Mouse (Mus musculus) heart, embryonic 15.5 days (tissue): ENCODE results near the gene Gm10197. TPM values are rescaled to one million over a fixed set of nuclear protein-coding genes. Genes with fewer than 3 reads are reported as not detected.

Experiments
- ATAC-seq: fragments of 200-750 bp; cut with Nextera tagmentation; replicated peaks from 2 replicates; pipeline ENCODE4 v1.8.0; 2017; ENCODE audit warnings: low read depth, moderate TSS enrichment; ENCODE audit not compliant: insufficient number of reproducible peaks, insufficient read depth, low FRiP score
- H3K27ac ChIP-seq: fragments of 300-500 bp; sonication (generic); 2 replicates; pipeline ENCODE4 v1.5.1; 2015; ENCODE audit warnings: mild to moderate bottlenecking, inconsistent platforms
- H3K27me3 ChIP-seq: fragments of 300-500 bp; sonication (generic); 2 replicates; pipeline ENCODE4 v1.6.1; 2015; ENCODE audit warnings: inconsistent platforms
- H3K36me3 ChIP-seq: fragments of 300-500 bp; sonication (generic); 2 replicates; pipeline ENCODE4 v1.6.1; 2015; ENCODE audit warnings: mild to moderate bottlenecking, inconsistent platforms
- H3K4me1 ChIP-seq: fragments of 300-500 bp; sonication (generic); replicated peaks from 2 replicates; pipeline ENCODE4 v1.6.1; 2015; ENCODE audit warnings: inconsistent platforms
- H3K4me2 ChIP-seq: fragments of 300-500 bp; sonication (generic); 2 replicates; pipeline ENCODE4 v1.6.1; 2015; ENCODE audit warnings: inconsistent platforms, mild to moderate bottlenecking, moderate library complexity
- H3K4me3 ChIP-seq: fragments of 300-500 bp; sonication (generic); 2 replicates; pipeline ENCODE4 v1.5.1; 2015; ENCODE audit warnings: mild to moderate bottlenecking, inconsistent platforms
- H3K9ac ChIP-seq: fragments of 300-500 bp; sonication (generic); 2 replicates; pipeline ENCODE4 v1.6.1; 2015; ENCODE audit warnings: mild to moderate bottlenecking, inconsistent platforms
- H3K9me3 ChIP-seq: fragments of 300-500 bp; sonication (generic); replicated peaks from 2 replicates; pipeline ENCODE4 v1.6.1; 2016; ENCODE audit warnings: inconsistent platforms
- WGBS: fragments of 180-500 bp; shearing (Covaris S2); methylation state at CpG from one replicate; pipeline ENCODE4 v1.1.7; 2015; ENCODE audit warnings: mixed read lengths; 5-methylcytosine and 5-hydroxymethylcytosine counted together
- polyA plus RNA-seq: library from polyadenylated mRNA; unstranded; fragments of >200 nt; fragmentation: Nextera tagmentation; extraction: Ambion mirVana; gene quantifications from 2 replicates; pipeline ENCODE4 v1.2.1, GENCODE M21; 2015

The Gm10197 gene
- polyA plus RNA-seq, 1 experiment from 2014 or later = not detected

DNA sequence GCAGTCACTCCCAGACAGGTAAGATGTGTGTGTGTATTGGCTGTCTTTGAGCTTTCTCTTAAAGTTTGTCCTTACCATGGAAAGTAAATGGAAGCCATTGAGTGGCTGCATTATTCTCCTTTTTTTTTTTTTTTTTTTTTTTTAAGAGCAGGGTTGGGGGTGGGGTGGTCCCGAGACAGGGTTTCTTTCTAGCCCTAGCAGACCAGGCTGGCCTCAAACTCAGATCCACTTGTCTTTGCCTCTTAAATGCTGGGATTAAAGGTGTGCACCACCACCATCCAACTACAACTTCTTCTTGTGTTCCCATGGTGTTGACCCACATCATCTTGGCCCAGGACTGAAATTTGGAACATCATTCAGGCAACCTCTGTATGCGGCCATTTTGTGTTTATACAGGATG lies 2.0 kb upstream of the Gm10197 start:
- H3K9me3 ChIP-seq = no peaks in the 10 kb centered on the region
- 84% methylated on average over 2 of the region's 2 CpGs for WGBS
- H3K36me3 ChIP-seq = peaks cover 49% of the 10 kb centered on the region
- no peak overlapping the region for H3K9ac ChIP-seq
- H3K4me1 ChIP-seq = peaks cover 14% of the 10 kb centered on the region
- H3K27ac ChIP-seq = no peak overlapping the region
- no peaks in the 10 kb centered on the region for H3K27me3 ChIP-seq
- no peak for ATAC-seq
- H3K4me3 ChIP-seq = no peak overlapping the region
- H3K4me2 ChIP-seq = no peak overlapping the region

DNA sequence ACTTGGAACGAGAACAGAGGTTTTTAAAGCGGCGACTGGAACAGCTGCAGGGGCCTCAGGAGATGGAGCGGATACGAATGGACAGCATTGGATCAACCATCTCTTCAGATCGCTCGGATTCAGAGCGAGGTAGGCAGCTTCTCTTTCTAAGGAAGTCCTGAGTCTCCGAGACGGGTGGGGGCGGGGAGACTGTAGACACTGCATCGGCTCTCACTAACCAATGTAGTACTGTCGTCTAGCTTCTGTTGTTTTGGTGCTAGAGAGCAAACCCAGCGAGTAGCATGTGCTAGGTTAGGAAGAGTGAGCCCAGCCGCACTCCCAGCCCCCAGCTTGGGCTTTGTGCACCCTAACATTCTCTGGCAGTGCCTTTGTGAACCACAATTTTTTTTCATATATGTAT lies 1.3 kb downstream of the Gm10197 start:
- Histone ChIP-seq H3K27ac (no peak overlapping the region), H3K4me1 (peaks cover 29% of the 10 kb centered on the region), H3K4me3 (no peak overlapping the region), H3K9ac (no peak overlapping the region), H3K36me3 (peaks cover 33% of the 10 kb centered on the region), H3K4me2 (no peak overlapping the region), H3K27me3 (no peaks in the 10 kb centered on the region), H3K9me3 (no peaks in the 10 kb centered on the region)
- ATAC-seq = no peak
- WGBS = 76% methylated on average over 15 of the region's 15 CpGs

DNA sequence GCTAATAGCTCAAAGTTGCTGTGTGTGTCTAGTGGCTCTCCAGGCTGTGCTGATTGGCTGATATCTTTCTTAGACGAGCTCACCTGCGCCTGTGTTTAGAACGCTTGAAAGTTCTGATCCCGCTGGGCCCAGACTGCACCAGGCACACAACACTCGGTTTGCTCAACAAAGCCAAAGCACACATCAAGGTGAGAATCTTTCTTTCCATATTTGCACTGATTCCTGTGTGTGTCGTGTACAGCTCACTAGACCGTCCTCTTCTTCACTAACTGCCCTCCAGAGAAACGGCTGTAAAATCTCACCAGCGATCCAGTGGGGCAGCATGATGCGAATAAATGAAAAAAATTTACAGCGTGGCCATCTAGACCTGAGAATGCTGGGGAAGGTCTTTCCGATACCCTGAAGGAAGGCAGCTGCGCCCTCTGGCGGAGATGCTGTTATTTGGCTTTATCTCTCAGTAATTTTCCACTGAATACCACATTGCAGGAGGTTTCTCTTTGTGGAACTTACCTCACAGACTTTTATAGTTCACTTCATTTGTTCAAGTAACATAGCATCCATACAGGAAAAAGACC lies 2.0 kb downstream of the Gm10197 start:
- Histone ChIP-seq H3K27ac (no peak overlapping the region), H3K9ac (no peak overlapping the region), H3K4me3 (no peak overlapping the region), H3K36me3 (peaks cover 27% of the 10 kb centered on the region), H3K4me1 (peaks cover 35% of the 10 kb centered on the region), H3K27me3 (no peaks in the 10 kb centered on the region), H3K9me3 (no peaks in the 10 kb centered on the region), H3K4me2 (peak overlapping the region; percentile 4)
- ATAC-seq = no peak
- WGBS = 29% methylated on average over 14 of the region's 14 CpGs

DNA sequence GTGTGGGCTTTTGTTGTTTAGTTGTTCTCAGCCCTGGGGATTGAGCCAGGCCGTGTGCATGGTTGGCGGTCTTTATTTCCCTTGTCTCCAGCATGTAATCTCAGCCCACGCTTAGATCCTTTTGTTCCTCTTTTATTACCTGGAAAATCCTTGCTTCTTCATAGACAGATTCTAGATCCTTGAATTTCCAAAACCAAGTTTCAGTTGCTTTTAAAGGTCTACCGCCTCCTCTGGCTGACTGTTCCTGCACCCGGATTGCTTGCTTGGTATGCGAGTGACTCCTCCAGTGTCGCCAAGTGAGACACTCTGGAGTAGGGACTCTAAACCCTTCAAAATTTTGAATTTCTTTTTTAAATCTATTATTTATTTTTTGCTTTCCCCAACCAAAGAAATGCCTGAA lies 4.7 kb downstream of the Gm10197 start:
- H3K27me3 ChIP-seq = no peaks in the 10 kb centered on the region
- ATAC-seq = no peak

DNA sequence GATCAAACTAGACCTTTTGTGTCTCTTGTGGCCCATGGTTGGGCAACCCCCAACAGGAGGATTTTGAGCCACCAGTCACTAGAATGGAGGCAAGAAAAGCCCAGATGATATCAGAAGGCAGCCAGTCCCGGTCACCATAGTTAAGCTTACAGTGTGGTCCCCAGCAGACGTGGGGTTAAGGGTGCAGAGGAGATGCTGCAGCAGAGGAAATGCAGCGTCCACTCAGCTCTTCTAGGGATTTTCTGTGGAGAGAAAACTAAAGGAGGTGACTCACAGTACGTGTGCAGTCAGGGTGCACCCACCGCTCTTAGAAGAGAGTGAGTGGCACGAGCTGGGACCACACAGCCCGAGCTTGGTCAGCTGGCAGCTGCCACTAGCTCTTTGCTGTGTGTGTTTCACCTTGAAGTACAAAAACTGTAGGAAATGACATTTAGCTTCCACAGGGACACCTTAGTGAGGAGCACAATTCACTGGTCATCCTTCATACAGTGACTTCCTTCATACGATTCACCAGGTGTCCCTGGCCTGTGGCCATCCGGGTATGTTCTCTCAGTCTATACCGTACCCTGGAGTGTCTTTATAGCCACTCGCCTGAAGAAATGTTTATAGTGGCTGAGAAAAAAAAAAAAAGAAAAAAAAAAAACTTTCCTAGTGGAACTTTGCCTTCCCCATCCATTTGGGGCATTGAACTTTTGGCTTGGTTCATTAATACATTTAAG lies 5.3 kb downstream of the Gm10197 start:
- H3K9ac ChIP-seq = no peak overlapping the region
- 69% methylated on average over 11 of the region's 11 CpGs for WGBS
- peaks cover 1% of the 10 kb centered on the region; the same call in 1 of the 2 replicates for H3K36me3 ChIP-seq
- ATAC-seq = no peak
- no peaks in the 10 kb centered on the region for H3K27me3 ChIP-seq
- H3K9me3 ChIP-seq = no peaks in the 10 kb centered on the region
- no peak overlapping the region for H3K27ac ChIP-seq
- H3K4me2 ChIP-seq = no peak overlapping the region
- peaks cover 36% of the 10 kb centered on the region for H3K4me1 ChIP-seq
- H3K4me3 ChIP-seq = no peak overlapping the region

More for the DNA sequence above, 4.7 kb downstream of the Gm10197 start:
- Histone ChIP-seq H3K9ac (no peak overlapping the region), H3K36me3 (peaks cover 7% of the 10 kb centered on the region; the same call in 1 of the 2 replicates), H3K4me2 (no peak overlapping the region), H3K4me1 (peaks cover 36% of the 10 kb centered on the region), H3K9me3 (no peaks in the 10 kb centered on the region), H3K4me3 (no peak overlapping the region), H3K27ac (no peak overlapping the region)
- 87% methylated on average over 7 of the region's 7 CpGs for WGBS

DNA sequence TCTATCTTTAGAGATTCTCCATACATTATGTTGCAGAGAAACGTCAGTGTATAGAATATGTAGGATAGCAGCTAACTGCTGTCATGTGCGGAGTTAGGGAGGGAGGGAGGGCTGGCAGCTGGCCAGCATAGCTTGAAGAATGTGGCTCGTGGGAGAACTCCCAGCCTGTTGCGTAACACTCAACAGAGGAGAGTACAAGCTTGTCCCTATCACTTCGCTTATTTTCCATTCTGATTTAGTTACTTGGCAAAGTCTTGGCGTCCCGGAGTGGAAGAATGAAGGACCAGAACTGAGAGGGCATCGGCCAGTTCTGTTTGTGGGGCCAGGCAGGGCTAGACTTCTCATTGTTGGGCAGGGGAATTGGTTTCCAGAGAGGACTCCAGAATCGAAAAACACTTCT lies 6.6 kb downstream of the Gm10197 start:
- H3K9me3 ChIP-seq = no peaks in the 10 kb centered on the region
- peak overlapping the region; percentile 58 for H3K4me2 ChIP-seq
- no peaks in the 10 kb centered on the region for H3K27me3 ChIP-seq
- peaks cover 37% of the 10 kb centered on the region for H3K4me1 ChIP-seq
- peak overlapping the region; percentile 73 for H3K27ac ChIP-seq
- ATAC-seq = peak; percentile 81
- peak overlapping the region; percentile 26 for H3K4me3 ChIP-seq
- H3K36me3 ChIP-seq = no peaks in the 10 kb centered on the region
- 11% methylated on average over 9 of the region's 9 CpGs for WGBS
- peak overlapping the region; percentile 15; the same call in 1 of the 2 replicates for H3K9ac ChIP-seq

DNA sequence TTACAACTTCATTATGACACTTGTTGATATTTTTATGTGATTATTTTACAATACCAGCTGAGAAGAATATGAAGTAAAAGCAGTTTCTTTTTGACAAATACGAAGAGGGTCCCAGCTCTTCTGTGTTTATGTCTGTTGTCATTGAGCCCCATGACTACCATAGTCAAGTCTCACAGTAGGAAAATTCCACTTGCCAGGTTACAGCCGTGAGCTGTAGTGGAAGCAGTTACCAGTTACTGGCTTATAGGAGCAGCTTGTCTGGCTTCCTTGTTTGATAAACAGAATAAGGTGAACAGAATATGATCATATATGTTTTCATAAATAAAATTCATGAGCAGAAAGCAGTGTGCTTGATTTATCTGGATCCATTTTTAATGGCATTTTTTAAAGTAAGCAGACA lies 7.0 kb downstream of the Gm10197 start:
- peaks cover 40% of the 10 kb centered on the region for H3K4me1 ChIP-seq
- H3K9ac ChIP-seq = no peak overlapping the region
- H3K27me3 ChIP-seq = no peaks in the 10 kb centered on the region
- no peaks in the 10 kb centered on the region for H3K36me3 ChIP-seq
- peak overlapping the region; percentile 58 for H3K4me2 ChIP-seq
- no peaks in the 10 kb centered on the region for H3K9me3 ChIP-seq
- WGBS = 33% methylated on average over 2 of the region's 2 CpGs
- peak overlapping the region; percentile 73 for H3K27ac ChIP-seq
- H3K4me3 ChIP-seq = no peak overlapping the region
- no peak for ATAC-seq

DNA sequence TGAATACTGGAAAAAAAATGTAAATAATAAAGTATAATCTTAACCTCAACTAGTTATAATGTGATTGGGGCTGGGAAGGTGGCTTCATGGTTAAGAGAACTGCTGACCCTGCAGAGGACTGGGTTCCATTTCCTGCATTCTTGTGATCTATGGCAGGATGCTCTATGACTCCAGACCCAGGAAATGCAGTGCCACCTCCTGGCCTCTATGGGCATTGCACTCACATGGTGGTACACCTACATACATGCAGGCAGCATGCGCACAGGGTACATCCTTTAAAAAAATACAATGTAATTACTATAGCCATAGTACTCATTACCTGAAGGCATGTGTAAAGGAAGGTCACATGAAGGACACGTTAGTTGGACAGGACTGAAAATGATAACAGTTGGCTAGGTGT lies 8.6 kb downstream of the Gm10197 start:
- Histone ChIP-seq H3K4me2 (no peak overlapping the region), H3K9me3 (no peaks in the 10 kb centered on the region), H3K9ac (no peak overlapping the region), H3K4me3 (no peak overlapping the region), H3K27me3 (no peaks in the 10 kb centered on the region), H3K4me1 (peaks cover 35% of the 10 kb centered on the region), H3K27ac (no peak overlapping the region), H3K36me3 (no peaks in the 10 kb centered on the region)
- 44% methylated on average over 2 of the region's 2 CpGs for WGBS
- ATAC-seq = no peak

DNA sequence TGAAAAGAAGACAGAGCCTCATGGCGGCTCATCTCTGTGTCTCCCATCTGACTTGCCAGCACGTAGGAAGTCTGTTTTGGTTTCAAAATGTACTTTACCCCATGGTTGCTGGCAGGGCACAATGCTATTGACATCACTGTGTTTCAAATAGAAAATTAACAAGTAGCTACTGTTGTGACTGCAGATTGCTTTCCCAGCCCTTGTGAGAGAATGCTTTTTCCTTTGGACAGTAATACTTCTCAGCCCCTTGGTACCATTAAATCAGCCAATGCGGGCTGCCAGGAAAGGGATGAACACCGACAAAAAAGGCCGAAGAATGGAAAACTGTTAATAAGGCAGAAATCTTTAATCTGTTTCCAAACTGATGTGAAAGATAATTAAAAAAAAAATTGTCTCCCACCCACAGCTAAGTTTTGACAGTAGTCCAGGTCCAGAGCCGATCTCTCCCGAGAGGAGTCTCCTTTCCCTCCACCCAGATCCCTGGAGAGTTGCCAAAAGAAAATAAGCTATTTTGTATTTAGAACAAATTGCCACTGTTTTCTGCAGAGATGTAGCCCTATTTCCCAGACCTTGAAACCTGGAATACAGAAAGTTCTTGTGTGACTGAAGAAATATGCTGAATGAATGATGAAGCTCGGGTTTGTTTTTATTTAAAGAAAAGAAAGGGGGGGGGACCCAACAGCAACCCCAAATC lies 11.2 kb downstream of the Gm10197 start:
- Histone ChIP-seq H3K4me2 (peak overlapping the region; percentile 33), H3K4me3 (no peak overlapping the region), H3K9ac (no peak overlapping the region), H3K4me1 (peaks cover 23% of the 10 kb centered on the region), H3K9me3 (no peaks in the 10 kb centered on the region), H3K27me3 (no peaks in the 10 kb centered on the region), H3K27ac (no peak overlapping the region), H3K36me3 (no peaks in the 10 kb centered on the region)
- ATAC-seq = no peak
- WGBS = 56% methylated on average over 8 of the region's 8 CpGs

DNA sequence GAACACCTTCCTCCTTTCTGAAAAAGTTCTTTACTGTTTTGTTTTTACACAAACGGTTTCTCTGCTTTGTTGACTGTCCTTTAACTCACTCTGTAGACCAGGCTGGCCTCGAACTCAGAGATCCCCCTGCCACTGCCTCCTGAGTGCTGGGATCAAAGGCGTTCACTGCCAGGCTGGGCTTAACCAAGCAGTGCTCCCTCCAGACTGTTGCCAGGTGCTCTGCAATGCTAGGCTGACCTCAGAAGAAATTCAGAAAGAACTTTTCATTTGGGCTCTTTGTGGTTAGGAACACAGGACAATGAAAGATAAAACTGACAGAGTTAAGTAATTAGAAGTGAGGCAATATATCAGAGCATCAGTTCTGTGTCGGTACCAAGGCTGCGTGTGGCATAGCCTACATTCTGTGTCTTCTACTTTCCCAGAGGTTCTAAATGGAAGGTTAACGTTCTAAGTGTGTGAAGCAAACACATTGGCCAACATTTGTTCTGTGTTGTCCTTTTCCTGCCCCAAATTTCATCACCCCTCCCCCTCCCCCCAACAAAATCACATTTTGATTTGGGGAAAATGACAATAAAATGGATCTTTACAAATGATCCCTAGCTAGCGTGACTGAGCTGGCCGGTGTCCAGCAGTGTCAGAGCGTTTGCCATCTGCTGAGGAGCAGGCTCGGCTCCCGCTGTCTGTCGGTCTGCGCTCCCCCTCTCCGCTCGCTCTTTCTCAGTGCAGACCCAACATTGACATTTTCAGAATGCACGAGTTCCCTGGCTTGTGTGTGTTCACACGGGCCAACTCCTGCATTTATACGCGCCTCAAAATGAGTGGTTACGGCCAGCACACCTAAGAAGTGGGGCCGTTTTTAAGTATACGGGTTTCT lies 12.2 kb downstream of the Gm10197 start:
- H3K4me3 ChIP-seq = no peak overlapping the region
- WGBS = 51% methylated on average over 22 of the region's 22 CpGs
- H3K9ac ChIP-seq = no peak overlapping the region
- no peaks in the 10 kb centered on the region for H3K36me3 ChIP-seq
- no peaks in the 10 kb centered on the region for H3K27me3 ChIP-seq
- ATAC-seq = no peak
- peaks cover 14% of the 10 kb centered on the region for H3K4me1 ChIP-seq
- H3K27ac ChIP-seq = no peak overlapping the region
- H3K4me2 ChIP-seq = peak overlapping the region; percentile 33
- H3K9me3 ChIP-seq = no peaks in the 10 kb centered on the region

DNA sequence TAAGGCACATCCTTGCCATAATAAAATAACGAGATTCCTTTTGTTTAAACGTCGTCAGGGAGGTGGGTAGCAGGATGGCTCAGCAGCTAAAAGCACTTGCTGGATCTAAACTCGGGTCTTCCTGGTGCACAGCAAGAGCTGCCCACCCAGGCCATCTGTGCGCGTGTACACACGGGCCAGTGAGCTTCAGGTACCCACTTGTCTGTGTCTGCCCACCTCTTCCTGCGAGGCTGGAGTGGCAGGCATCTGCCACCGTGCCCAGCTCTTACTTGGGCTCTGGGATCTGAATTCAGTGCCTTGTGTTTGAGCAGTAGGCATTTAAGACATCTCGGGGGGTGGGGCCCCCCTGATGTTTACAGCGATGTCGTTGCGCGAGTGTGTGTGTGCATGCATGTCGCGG lies 16.5 kb downstream of the Gm10197 start:
- Histone ChIP-seq H3K4me3 (no peak overlapping the region), H3K36me3 (peaks cover 6% of the 10 kb centered on the region; the same call in 1 of the 2 replicates), H3K9me3 (no peaks in the 10 kb centered on the region), H3K9ac (no peak overlapping the region), H3K27ac (no peak overlapping the region), H3K27me3 (no peaks in the 10 kb centered on the region), H3K4me1 (peaks cover 6% of the 10 kb centered on the region), H3K4me2 (no peak overlapping the region)
- no peak for ATAC-seq
- 88% methylated on average over 16 of the region's 16 CpGs for WGBS
